Mouse (Mus musculus) adrenal gland, postnatal 25 days (tissue): ENCODE measurements around the gene Ikbke. TPM values are rescaled to one million over a fixed set of nuclear protein-coding genes. Genes with fewer than 3 reads are reported as not detected.
"Not testable (repeated sequence)": the region's sequence is repeated elsewhere in the genome, so short reads cannot be mapped to it uniquely, and the experiment has no call there.

Source experiments
- DNase-seq: peaks from one replicate; pipeline ENCODE4 v3.0.0; 2021; ENCODE audit warnings: mixed read lengths
- total RNA-seq: library from RNA; stranded (reverse); gene quantifications from 2 replicates; pipeline ENCODE4 v1.2.3, GENCODE M21; 2021

Gene Ikbke
- total RNA-seq, 1 experiment from 2014 or later = 18.5 TPM

GRCm38 (mm10) chr1:131281731-131282130 is 2.3 kb upstream of the Ikbke start:
- DNase-seq = no peak

GRCm38 (mm10) chr1:131280280-131280679 is 874 bp upstream of the Ikbke start:
- no peak for DNase-seq

GRCm38 (mm10) chr1:131278606-131279455 is 575 bp downstream of the Ikbke start:
- DNase-seq = no peak

- DNase-seq = no peak
Measured at GRCm38 (mm10) chr1:131276831-131277230, 2.6 kb downstream of the Ikbke start.

- no peak for DNase-seq
Measured at GRCm38 (mm10) chr1:131275577-131275976, 3.8 kb downstream of the Ikbke start.

GRCm38 (mm10) chr1:131274725-131275539 is 4.5 kb downstream of the Ikbke start:
- DNase-seq = peak; percentile 11

- DNase-seq = peak; percentile 64
Measured at GRCm38 (mm10) chr1:131269797-131270578, 9.4 kb downstream of the Ikbke start.

GRCm38 (mm10) chr1:131268776-131269175 is 10.6 kb downstream of the Ikbke start:
- no peak for DNase-seq

- DNase-seq = no peak
Measured at GRCm38 (mm10) chr1:131263905-131264304, 15.5 kb downstream of the Ikbke start.

GRCm38 (mm10) chr1:131260309-131260656 is 19.1 kb downstream of the Ikbke start:
- peak; percentile 73 for DNase-seq

- DNase-seq = no peak
Measured at GRCm38 (mm10) chr1:131259632-131260308, 19.6 kb downstream of the Ikbke start.

GRCm38 (mm10) chr1:131257288-131257687 is 22.1 kb downstream of the Ikbke start:
- no peak for DNase-seq

GRCm38 (mm10) chr1:131252516-131253250 is 26.7 kb downstream of the Ikbke start:
- not testable (repeated sequence) for DNase-seq

GRCm38 (mm10) chr1:131246433-131247395 is 32.7 kb downstream of the Ikbke start:
- DNase-seq = no peak

- DNase-seq = peak; percentile 56
Measured at GRCm38 (mm10) chr1:131245926-131246325, 33.5 kb downstream of the Ikbke start.

- DNase-seq = peak; percentile 85
Measured at GRCm38 (mm10) chr1:131245089-131245856, 34.1 kb downstream of the Ikbke start, which contains the start of gene Rassf5. Gene Rassf5, minus strand, starts transcription at chr1:131245258.

GRCm38 (mm10) chr1:131244536-131245088 is 34.8 kb downstream of the Ikbke start:
- DNase-seq = peak; percentile 40

GRCm38 (mm10) chr1:131242956-131243355 is 36.5 kb downstream of the Ikbke start:
- DNase-seq = no peak
